Mouse (Mus musculus): ENCODE data around the gene Tcf19.
"Not testable (repeated sequence)": the region's sequence is repeated elsewhere in the genome, so short reads cannot be mapped to it uniquely, and the experiment has no call there.

Gene Tcf19

GRCm38 (mm10) chr17:35534343-35534742 lies 17.7 kb upstream of the Tcf19 start:
- DNase-seq (ENCODE audit: extremely low read depth, insufficient read length, low spot score), result no peak

GRCm38 (mm10) chr17:35532901-35533300 lies 16.3 kb upstream of the Tcf19 start, which contains the start of gene Psors1c2:
Psors1c2 (plus strand) TSS chr17:35533201.
- no peak for DNase-seq (ENCODE audit: extremely low read depth, insufficient read length, low spot score)

- no peak for DNase-seq (ENCODE audit: extremely low read depth, insufficient read length, low spot score)
Measured at GRCm38 (mm10) chr17:35532360-35532759, 15.7 kb upstream of the Tcf19 start.

DNA sequence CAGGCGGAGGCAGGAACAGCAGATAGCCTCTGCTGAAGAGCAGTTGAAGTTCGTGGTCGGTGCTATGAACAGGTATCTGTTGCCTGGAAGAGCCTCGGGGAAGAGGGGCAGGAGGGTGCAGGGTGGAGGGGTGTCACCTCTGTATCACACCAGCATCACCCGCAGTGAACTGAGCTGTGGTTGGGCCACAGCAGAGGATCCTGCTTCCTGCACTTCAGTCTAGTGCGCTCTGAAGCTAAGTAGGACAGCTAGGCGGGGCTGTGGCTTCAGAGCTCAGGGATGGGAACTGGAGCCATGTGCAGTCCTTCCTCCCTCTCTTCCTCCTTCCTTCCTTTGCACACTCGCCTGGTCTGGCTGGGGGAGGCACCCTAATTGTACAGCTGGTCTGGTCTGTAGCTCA lies 10.0 kb upstream of the Tcf19 start:
- no peak for DNase-seq (ENCODE audit: extremely low read depth, insufficient read length, low spot score)

DNA sequence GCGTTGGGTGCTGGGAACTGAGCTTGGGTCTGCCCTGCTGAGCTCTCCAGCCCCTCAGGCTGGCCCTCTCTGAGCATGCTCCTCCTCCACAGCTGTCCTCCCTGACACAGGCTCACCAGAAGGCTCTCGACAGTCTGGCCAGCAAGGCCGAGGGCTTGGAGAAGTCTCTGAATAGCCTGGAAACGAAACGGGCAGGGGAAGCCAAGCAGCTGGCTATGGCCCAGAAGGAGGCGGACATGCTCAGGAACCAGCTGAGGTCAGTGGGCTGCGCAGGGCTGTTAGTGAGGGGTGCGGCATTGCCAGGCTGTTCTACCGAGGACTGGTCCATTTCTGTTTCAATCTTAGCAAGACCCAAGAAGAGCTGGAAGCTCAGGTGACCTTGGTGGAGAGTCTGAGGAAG lies 7.7 kb upstream of the Tcf19 start:
- DNase-seq (ENCODE audit: extremely low read depth, insufficient read length, low spot score), result no peak

DNA sequence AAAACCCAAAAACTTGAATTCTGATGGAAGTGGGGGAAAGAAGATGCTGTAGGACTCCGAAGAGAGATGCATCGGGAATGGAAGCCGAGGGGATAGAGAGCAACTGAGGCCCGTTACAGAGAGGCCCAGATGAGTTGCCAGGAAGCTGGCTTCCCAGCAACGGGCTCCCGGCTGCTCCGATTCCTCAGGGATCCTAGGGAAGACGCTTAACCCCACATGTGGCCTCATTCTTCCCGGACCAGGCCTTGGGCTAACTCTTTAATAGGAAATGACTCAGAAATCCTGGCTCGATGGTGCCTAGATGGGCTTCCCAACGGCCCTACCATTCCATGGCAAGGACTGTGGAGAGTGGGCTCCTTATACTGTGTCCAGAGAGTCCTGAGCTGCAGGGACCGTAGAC lies 902 bp upstream of the Tcf19 start:
- DNase-seq (ENCODE audit: extremely low read depth, insufficient read length, low spot score), result peak; percentile 56

DNA sequence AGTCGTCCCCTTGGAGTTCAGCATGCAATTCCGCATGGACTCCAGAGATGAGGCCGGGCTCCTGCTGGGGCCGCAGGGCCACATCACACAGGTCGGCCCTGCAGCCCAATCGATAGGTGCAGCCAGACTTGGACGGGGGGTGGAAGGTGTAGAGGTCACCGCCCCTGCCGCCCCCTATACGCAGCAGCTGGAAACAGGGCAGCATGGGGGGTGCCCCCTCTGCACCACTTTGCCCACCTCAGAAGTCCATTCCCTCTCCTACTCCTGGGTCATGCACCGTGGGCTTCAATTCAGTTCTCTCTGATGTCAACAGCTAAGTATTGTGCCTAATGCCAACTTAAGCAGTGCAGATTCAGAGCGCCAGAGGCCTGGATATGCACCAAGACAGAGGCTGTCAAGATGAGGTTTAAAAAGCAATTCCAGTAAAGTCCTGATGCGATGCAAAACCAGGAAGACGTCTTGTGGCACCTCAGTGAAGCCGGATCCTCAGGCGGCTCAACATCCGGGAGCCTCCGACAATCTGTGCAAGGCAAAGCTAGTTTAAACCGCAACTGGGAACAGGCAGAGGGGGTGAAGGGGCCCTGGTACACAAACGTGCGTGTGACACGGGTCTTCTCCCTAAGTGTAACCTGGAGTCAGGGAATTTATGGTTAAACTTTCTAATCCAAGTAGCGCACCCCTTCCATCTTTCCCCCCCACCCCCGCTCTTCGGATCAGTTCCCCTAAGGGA lies 548 bp downstream of the Tcf19 start:
- no peak for DNase-seq (ENCODE audit: extremely low read depth, insufficient read length, low spot score)

DNA sequence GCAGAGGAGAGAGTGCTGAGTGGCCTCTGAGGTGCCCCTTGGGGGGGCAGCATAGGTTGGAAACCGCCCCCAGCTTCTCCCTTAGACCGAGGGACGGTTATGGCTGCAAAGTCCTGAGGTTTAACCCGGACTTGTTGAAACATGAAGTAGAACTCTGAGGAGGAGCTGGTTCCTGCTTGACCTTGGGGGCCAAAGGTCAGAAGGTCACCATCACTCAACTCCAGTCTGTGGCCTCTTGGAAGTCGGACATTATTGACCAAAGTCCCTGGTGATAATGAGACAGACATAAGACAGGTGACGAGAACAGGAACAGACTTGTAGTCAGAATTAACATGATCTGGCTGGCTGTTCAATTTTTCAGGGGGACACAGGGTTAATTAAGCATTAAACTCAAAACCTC lies 1.9 kb downstream of the Tcf19 start:
- no peak for DNase-seq (ENCODE audit: extremely low read depth, insufficient read length, low spot score)

- no peak for DNase-seq (ENCODE audit: extremely low read depth, insufficient read length, low spot score)
Measured at GRCm38 (mm10) chr17:35513886-35514285, 2.7 kb downstream of the Tcf19 start.

DNA sequence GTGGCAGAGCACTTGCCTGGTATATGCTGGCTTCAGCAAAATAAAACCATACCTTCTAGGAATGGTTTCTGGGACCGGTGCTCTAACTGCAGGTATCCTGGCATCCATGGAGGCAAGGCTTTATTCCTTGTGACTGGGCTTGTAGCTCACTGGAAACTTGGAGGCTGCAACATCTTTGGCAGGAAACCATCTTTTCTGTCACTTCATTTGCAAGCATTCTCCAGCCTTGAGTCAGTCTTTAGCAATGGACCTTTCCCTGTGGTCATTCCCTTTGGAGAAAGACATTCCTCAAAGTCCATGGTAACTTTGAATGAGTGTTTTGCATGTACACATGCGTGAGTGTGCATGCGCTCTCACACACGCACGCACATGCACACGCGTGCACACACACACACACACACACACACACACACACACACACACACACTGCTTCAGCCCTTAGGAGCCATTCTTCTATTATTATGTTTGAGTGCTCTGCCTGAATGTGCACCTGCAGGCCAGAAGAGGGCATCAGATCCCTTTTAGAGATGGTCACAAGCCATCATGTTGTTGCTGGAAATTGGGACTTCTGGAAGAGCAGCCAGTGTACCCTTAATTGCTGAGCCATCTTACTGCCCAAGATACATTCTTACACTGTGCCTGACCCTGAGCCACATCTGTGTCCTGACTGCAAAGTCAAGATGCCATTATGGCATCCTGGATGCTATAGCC lies 3.6 kb downstream of the Tcf19 start:
- DNase-seq (ENCODE audit: extremely low read depth, insufficient read length, low spot score), result no peak

GRCm38 (mm10) chr17:35509284-35509683 lies 7.3 kb downstream of the Tcf19 start:
- DNase-seq (ENCODE audit: extremely low read depth, insufficient read length, low spot score), result no peak

DNA sequence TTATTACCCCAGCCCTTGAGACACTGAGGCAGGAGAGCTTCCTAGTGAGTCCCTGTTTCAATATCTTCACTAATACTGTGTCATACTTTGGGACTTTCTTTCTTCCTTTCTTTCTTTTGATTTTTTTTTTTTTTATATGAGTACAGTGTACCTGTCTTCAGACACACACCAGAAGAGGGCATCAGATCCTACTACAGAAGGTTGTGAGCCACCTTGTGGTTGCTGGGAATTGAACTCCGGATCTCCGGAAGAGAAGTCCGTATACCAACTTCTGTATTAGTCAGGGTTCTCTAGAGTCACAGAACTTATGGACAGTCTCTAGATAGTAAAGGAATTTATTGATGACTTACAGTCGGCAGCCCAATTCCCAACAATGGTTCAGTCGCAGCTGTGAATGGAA lies 8.3 kb downstream of the Tcf19 start:
- DNase-seq (ENCODE audit: extremely low read depth, insufficient read length, low spot score), result not testable (repeated sequence)

GRCm38 (mm10) chr17:35507556-35508260 lies 8.9 kb downstream of the Tcf19 start:
- DNase-seq (ENCODE audit: extremely low read depth, insufficient read length, low spot score), result no peak

- no peak for DNase-seq (ENCODE audit: extremely low read depth, insufficient read length, low spot score)
Measured at GRCm38 (mm10) chr17:35506881-35507280, 9.7 kb downstream of the Tcf19 start.

- no peak for DNase-seq (ENCODE audit: extremely low read depth, insufficient read length, low spot score)
Measured at GRCm38 (mm10) chr17:35505776-35506175, 10.8 kb downstream of the Tcf19 start, which contains the start of gene Pou5f1. Pou5f1 (plus strand) TSS chr17:35506018.

DNA sequence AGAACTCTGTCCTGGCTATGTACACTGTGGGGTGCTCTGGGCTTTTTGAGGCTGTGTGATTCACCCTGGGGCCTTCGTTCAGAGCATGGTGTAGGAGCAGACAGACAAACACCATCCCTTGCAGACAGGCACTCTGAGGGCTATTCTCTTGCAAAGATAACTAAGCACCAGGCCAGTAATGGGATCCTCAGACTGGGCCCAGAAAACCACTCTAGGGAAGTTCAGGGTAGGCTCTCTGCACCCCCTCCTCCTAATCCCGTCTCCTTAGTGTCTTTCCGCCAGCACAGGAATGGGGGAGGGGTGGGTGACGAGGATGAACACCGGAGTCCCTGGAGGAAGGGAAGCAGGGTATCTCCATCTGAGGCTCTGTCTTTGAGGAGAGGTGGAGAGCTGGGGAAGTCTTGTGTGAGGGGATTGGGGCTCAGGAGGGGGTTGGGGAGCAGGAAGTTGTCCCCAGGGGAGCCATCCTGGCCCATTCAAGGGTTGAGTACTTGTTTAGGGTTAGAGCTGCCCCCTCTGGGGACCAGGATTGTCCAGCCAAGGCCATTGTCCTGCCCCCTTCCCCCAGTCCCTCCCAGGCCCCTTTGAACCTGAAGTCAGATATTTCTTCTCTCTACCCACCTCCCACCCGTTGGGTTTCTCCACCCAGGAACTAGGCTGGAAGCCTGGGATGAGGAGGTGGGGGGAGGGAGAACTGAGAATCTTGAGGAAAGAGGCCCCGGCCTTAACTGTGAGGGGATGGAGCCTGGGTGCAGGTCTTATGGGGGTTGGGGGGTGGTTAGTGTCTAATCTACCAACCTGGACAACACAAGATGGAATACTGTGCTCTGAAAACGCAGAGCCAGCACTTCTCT lies 11.8 kb downstream of the Tcf19 start:
- DNase-seq (ENCODE audit: extremely low read depth, insufficient read length, low spot score), result no peak

GRCm38 (mm10) chr17:35503849-35504248 lies 12.8 kb downstream of the Tcf19 start:
- no peak for DNase-seq (ENCODE audit: extremely low read depth, insufficient read length, low spot score)

GRCm38 (mm10) chr17:35502762-35503161 lies 13.9 kb downstream of the Tcf19 start:
- DNase-seq (ENCODE audit: extremely low read depth, insufficient read length, low spot score), result no peak

- DNase-seq (ENCODE audit: extremely low read depth, insufficient read length, low spot score), result no peak
Measured at GRCm38 (mm10) chr17:35502226-35502625, 14.4 kb downstream of the Tcf19 start.

GRCm38 (mm10) chr17:35497124-35497523 lies 19.5 kb downstream of the Tcf19 start:
- DNase-seq (ENCODE audit: extremely low read depth, insufficient read length, low spot score), result no peak

GRCm38 (mm10) chr17:35490320-35490719 lies 26.3 kb downstream of the Tcf19 start:
- DNase-seq (ENCODE audit: extremely low read depth, insufficient read length, low spot score), result no peak
